Mouse (Mus musculus) CH12F3 (cell line): Measurements from ENCODE around the gene Aar2.

ENCODE experiments used
- in situ Hi-C: fragments of 300-500 bp; cut with MboI; formaldehyde crosslinking; loops from 2 replicates; pipeline ENCODE4 v1.14.3; 2020; ENCODE audit warnings: low sequenced_read_pairs

Gene Aar2

GRCm38 (mm10) chr2:156566512-156566911 lies 19.1 kb downstream of the Aar2 start:
- in situ Hi-C loops: no loop called here

DNA sequence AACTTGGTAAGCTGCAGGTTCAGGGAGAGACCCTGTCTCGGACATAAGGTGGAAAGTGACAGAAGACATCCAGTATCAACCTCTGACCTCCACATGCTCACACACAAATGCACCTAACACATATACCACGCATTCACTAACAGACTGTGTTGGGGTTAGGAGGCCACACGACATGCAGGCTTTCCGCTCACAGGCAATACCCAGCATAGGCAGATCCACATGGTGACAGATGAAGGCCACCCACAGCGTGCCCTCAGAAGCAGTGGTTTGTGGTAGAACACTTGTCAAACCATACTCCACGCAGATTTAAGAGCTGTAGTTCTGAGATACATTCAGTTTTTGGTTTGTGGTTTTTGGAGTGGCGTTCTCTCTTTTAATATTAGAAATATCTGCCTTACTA lies 21.3 kb downstream of the Aar2 start:
- in situ Hi-C loops: no loop called here

- in situ Hi-C loops: no loop called here
Measured at GRCm38 (mm10) chr2:156569261-156569660, 21.9 kb downstream of the Aar2 start.

DNA sequence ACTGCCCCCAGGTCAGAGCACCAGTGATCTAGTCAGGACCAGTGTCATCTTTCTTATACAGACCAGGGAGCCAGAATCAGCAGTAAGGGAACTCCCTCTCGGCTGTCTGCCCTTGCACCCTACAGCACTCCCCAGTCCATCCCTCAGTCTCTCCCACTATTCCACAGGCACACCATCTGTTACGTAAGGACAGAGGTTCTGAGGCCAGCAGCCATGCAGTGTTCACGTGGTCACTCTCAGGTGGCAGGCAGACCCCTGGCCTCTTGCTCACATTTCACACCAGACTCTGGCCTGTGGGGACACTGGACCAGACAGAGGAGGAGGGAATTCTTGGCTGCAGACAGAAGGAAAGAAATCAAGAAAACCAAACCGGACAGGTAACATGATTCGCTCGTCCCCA lies 24.1 kb downstream of the Aar2 start:
- in situ Hi-C loops: no loop called here

DNA sequence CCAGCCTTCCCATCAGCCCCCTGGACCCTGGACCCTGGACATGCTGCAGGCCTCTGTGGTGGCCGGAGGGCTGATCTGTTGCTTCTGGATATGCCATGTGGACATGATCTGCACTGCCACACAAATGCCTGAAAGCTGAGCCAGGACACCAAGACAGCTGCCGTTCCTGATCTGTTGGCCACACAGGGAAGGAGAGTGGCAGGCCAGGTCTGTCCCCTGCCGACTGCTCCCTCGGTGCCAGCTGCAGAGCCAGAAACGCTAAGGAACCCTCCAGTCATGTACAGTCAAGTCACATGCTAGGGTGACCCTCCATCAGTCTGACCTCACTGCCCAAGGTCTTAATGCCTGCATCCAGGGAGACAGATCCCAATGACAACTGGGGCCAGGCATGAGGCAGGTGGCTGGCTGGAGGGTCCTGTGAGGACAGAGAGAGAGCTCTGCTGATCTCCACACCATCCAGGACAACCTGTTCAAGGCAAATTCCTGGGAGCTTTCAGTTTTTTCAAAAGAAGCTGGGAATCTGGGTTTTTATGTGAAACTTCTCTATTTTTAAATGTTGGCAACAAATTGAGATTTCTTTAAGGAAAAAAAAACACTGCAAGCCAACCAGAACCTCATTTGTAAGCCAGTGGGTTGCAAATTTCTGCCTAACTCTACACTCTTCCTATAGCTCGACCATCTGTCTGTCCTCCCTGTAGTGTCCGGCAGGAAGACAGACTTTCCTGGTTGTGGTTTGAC lies 29.6 kb downstream of the Aar2 start:
- in situ Hi-C loops: no loop called here

- in situ Hi-C loops: no loop called here
Measured at GRCm38 (mm10) chr2:156580507-156580906, 33.1 kb downstream of the Aar2 start.

- in situ Hi-C loops: no loop called here
Measured at GRCm38 (mm10) chr2:156581244-156581643, 33.9 kb downstream of the Aar2 start.

DNA sequence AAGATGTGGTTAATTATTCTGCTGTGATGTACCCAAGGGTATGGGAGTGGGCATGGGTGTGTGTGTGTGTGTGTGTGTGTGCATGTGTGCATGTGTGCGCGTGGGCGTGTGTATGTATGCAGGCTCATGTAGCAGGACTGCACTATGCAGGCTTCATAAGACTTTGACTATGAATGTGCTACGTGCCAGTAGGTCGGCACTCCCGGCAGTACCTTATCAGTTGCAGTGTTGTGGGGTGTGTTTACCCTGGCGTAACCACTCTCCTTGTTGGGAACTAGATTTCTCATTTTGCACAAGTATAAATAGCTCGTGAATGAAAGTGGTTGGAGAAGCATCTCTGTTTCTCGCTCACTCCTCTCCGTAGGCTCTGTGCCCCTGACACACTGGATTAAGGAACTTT lies 35.5 kb downstream of the Aar2 start:
- in situ Hi-C loops: no loop called here

DNA sequence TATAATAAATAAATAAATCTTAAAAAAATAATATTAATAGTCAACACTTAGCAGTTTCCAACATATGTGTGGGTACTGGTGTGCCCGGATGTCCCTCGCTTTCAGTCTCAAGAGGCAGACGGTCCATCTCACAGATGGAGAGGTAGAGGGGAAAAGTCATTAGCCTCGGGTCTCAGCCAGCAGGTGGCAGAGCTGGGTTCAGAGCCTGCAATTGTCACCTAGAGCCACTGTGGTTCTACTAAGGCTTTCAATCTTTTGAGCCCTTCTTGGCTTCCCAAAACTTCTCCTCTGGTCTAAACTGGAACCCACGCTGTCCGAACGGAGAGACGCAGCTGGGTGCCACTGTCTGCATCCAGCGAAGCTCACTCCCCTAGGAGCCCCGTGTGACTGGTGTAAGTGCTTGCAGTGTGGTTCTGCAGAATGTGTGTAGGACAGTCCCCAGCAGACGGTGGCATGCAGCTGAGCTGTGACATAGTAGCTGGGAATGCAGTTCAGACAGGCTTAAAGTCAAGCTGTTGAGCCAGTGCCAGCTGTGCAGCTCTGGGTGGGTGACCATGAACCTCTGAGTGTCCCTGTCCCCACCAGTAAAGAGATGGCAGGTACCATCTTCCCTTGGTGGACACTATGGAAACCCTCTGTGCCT lies 36.9 kb downstream of the Aar2 start:
- in situ Hi-C loops: no loop called here

DNA sequence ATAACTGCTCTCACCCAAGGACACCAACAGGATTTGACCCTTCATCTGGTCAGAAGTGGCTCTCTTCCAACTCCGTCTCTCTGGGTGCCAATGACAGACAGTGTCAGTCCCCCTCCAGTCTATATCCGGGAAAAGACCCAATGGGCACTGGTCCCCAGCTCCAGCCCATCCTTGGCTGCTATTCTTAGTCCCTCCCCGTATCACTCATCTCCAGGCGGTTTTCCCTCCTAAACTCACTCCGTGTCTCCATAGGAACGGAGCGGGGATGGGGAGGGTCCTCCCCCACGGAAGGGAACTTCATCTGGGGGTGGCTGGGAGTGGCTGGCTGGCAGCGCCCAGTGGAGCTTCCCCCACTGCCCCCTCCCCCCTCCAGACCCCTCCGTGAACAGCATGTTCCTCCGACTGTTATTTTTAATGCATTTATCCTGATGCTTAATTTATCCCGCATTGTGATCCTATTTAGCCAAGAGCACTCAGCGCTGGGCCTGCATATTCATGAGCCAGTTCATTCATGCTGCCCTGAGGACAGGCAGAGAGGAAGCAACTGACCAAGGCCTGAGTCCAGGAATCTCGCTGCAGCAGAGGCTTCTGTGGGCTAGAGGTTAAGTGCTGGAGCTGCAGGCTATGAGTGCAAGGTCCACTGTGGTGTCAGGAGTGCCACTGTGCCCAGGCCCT lies 37.5 kb downstream of the Aar2 start:
- in situ Hi-C loops: no loop called here

GRCm38 (mm10) chr2:156589481-156589880 lies 42.1 kb downstream of the Aar2 start:
- in situ Hi-C loops: no loop called here

DNA sequence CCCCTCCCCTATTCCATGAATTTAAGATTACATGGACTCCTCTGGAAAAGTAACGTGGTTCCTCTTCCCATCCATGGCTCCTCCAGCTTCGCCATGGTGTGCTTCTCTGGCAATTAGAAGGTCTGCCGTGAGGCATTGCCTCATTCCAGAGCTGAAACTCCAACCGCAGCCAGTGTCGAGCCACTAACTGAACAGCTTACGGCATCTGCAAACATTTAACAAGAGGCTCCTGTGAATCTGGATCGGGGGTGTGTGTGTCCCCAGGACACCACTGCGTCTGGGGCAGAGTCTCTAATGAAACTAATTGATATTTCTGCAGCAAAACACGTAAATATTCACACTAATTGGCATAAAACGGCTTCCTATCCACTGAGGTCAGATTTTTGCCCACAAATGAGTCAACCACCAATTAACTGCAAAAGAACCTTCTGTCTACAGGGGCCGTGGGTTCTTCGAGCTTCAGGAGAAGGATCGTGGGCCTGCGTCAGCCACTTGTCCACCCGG lies 47.7 kb downstream of the Aar2 start:
- in situ Hi-C loops: no loop called here

- in situ Hi-C loops: no loop called here
Measured at GRCm38 (mm10) chr2:156602581-156602980, 55.2 kb downstream of the Aar2 start.

- in situ Hi-C loops: no loop called here
Measured at GRCm38 (mm10) chr2:156603671-156604070, 56.3 kb downstream of the Aar2 start.

GRCm38 (mm10) chr2:156605144-156605543 lies 57.8 kb downstream of the Aar2 start:
- in situ Hi-C loops: no loop called here

DNA sequence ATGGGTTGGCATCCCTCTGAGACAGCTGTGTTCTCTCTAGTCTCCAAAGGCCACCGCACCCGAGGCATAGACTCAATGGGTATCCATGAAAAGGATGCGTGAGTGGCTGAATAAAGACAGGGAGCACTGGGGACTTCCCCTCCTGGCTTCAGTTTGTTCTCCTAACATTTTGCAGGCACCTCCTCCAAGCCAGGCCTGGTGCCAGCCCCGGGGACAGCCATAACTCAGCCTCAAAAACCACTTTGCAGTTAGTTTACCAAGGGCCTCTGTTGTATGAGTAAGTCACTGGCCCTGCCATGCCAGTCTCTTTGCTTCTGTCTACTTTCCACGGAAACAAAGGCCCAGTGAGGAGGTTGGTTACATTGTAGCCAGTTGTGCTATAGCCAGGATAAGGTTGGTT lies 58.6 kb downstream of the Aar2 start:
- in situ Hi-C loops: no loop called here

DNA sequence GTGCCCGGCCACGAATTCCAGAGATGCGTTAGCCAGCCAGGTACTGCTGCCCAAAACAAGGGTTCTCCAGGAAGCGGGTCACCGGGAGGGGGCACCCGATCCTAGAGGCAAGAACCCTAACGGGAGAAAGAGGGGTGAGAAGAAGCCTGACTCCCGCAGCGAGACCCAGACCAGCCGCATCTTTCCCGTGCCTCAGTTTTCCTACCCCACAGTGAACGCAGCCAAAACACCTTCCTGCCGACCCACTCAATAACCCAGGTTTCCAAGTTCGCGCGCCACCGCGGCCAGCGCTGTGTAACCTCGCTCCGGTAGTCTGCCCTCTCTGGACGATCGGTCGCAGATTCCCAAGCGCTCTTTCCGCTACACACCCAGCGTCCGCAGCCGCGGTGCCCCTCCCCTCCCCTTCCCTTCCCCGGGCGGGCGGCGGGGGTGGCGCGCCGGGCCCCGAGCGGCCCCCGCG lies 65.7 kb downstream of the Aar2 start:
- in situ Hi-C loops: no loop called here

DNA sequence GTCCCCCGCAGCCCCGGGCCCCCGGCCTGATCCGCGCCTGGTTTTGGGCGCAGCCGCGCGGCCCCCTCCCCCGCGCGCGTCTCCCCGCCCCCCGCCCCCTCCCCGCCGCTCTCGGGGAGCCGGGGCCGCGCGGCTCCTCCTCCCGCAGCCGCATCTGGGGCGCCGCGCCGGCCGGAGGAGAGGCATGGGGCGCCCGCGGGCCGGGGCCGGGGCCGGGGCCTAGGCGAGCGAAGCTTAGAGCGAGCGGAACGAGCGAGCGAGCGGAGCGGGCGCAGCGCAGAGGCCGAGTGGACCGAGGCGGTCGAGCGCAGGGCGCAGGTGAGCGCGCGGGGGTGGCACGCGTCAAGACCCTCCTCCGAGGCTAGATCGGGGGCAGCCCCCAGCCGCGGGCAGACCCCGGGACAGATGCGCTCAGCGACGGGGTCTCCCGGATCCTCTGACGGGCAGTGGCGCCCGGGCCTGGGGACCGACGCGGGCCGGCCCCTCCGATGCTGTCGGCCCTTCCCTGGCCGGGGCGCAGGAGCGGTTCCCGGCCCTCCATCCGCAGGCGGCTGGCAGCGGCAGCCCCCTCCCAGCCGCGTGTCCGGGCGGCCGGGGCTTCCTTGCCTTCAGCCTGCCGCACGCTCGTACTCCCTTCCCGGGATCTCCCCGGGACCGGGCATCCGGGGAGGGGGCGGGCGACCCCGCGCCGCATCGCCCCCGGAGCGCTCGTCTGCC lies 66.3 kb downstream of the Aar2 start, which contains the start of gene Dlgap4:
TSS of gene Dlgap4 (plus strand) at position 165 of the 717 bp plus-strand sequence.
- in situ Hi-C loops: no loop called here

GRCm38 (mm10) chr2:156614258-156614556 lies 66.8 kb downstream of the Aar2 start:
- in situ Hi-C loops: no loop called here

GRCm38 (mm10) chr2:156614661-156615654 lies 67.6 kb downstream of the Aar2 start:
- in situ Hi-C loops: no loop called here
